Mouse (Mus musculus) stomach, postnatal 0 days (tissue): ENCODE measurements around the gene Jun.

Experiments used
- CTCF ChIP-seq: IDR thresholded peaks from 2 replicates; pipeline ENCODE4 v1.5.1; 2016; ENCODE audit warnings: antibody characterized with exemption, low read depth, mild to moderate bottlenecking, moderate library complexity
- EP300 ChIP-seq: optimal IDR thresholded peaks from 2 replicates; pipeline ENCODE3; 2016; ENCODE audit warnings: antibody characterized with exemption

DNA sequence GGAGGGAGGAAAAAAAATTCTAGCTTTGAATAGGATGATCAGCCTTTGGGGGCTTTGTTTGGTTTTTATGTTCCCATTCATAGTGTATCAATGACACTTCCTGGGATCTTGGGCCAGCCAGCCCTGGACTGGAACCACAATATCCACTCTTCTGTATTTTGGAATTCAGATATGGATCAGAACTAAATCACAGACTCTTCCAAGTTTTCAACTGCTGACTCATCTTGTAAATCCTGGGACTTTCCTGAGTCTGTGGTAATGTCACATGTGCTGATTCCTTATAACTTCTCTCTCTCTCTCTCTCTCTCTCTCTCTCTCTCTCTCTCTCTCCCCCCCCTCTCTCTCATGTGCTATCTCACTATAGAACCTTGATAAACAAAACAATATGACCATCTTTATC lies 48.7 kb upstream of the Jun start:
- TF ChIP-seq CTCF (no peak), EP300 (no peak)
